Mouse (Mus musculus): ENCODE results near the gene Ftcd. TPM values are rescaled to one million over a fixed set of nuclear protein-coding genes. Genes with fewer than 3 reads are reported as not detected.

The Ftcd gene
- polyA plus RNA-seq, 1 experiment: not detected

DNA sequence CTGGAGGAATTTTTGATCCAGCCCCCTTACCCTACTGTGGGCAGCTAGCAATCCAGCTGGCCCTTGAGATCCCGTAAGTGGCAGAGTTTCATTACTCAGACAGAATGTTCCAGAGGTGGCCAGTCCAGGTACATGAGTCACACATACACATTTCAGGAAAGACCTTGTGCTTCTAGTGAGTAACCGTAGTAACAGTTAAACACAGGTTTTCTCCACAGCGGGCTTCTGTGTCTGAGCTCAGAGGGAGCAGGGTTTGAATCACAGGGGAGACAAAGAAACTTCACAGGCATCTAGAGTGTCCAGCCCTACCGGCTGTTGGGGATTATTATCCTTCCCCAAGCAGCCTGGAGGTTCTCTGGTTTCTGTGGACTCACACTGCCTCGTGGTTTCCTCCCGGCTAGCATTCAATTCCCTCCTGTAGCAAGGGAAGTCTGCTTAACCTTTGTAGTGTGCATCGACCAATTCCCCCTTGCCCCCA is 58.7 kb downstream of the Ftcd start:
- Histone ChIP-seq H3K27ac (replicated peaks; ENCODE audit: low read depth, low read length) (no peak overlapping the region), H3K4me1 (ENCODE audit: control insufficient read depth, insufficient read depth, insufficient read length, low read length) (no peaks in the 10 kb centered on the region), H3K4me3 (ENCODE audit: insufficient read depth, low read depth, low read length) (no peak overlapping the region)

DNA sequence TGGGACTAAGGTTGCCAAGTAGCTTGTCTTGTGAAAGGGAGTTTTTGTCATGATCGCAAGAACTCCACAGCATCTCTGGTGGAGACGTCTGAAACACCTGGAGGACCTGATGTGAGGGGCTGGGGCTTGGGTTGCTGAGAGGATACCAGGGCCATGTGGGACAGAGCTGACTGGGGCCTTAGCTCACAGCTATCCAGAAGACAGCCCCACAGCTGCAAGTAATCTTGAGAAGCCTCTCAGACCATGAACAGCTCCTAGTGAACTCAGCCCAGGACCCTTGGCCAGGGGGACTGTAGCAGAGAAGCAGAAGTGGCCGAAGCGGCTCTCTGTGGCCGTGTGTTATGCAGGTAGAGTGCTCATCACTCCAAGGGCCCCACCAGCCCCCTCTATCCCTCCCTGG is 59.1 kb downstream of the Ftcd start:
- Histone ChIP-seq H3K4me3 (ENCODE audit: insufficient read depth, low read depth, low read length) (no peak overlapping the region), H3K27ac (replicated peaks; ENCODE audit: low read depth, low read length) (no peak overlapping the region), H3K4me1 (ENCODE audit: control insufficient read depth, insufficient read depth, insufficient read length, low read length) (no peaks in the 10 kb centered on the region)

GRCm38 (mm10) chr10:76636026-76636425 is 60.6 kb downstream of the Ftcd start:
- Histone ChIP-seq H3K4me3 (ENCODE audit: insufficient read depth, low read depth, low read length) (no peak overlapping the region), H3K4me1 (ENCODE audit: control insufficient read depth, insufficient read depth, insufficient read length, low read length) (no peaks in the 10 kb centered on the region), H3K27ac (replicated peaks; ENCODE audit: low read depth, low read length) (no peak overlapping the region; the same call in 1 of the 2 replicates)

- Histone ChIP-seq H3K27ac (replicated peaks; ENCODE audit: low read depth, low read length) (no peak overlapping the region; the same call in 1 of the 2 replicates), H3K4me1 (ENCODE audit: control insufficient read depth, insufficient read depth, insufficient read length, low read length) (no peaks in the 10 kb centered on the region), H3K4me3 (ENCODE audit: insufficient read depth, low read depth, low read length) (no peak overlapping the region)
Observed at GRCm38 (mm10) chr10:76636601-76637000, 61.2 kb downstream of the Ftcd start.

Other genes with a start within 250 kb of the Ftcd start
- 15.9 TPM in 2 replicates for gene Dip2a, start 230.4 kb upstream of the Ftcd start, polyA plus RNA-seq (2012; ENCODE audit: insufficient read depth, insufficient read length, missing spikeins)
- not detected in 2 replicates for gene AC141477.1, start 135.2 kb upstream of the Ftcd start, polyA plus RNA-seq (2012; ENCODE audit: insufficient read depth, insufficient read length, missing spikeins)
- 4.7 and 5.6 TPM in 2 replicates for gene Pcnt, start 132.9 kb upstream of the Ftcd start, polyA plus RNA-seq (2012; ENCODE audit: insufficient read depth, insufficient read length, missing spikeins)
- not detected in 2 replicates for gene 2610028H24Rik, start 126.6 kb upstream of the Ftcd start, polyA plus RNA-seq (2012; ENCODE audit: insufficient read depth, insufficient read length, missing spikeins)
- gene Mcm3ap, start 106.7 kb upstream of the Ftcd start, polyA plus RNA-seq (2012; ENCODE audit: insufficient read depth, insufficient read length, missing spikeins): 17.3 and 20.4 TPM in 2 replicates
- gene Ybey, start 106.5 kb upstream of the Ftcd start, polyA plus RNA-seq (2012; ENCODE audit: insufficient read depth, insufficient read length, missing spikeins): 2.1 and 2.9 TPM in 2 replicates
- gene Lss, start 44.1 kb upstream of the Ftcd start, polyA plus RNA-seq (2012; ENCODE audit: insufficient read depth, insufficient read length, missing spikeins): 28.3 and 42.6 TPM in 2 replicates
- gene Spatc1l, start 13.4 kb upstream of the Ftcd start, polyA plus RNA-seq (2012; ENCODE audit: insufficient read depth, insufficient read length, missing spikeins): not detected in 2 replicates
- 34.7 and 42.3 TPM in 2 replicates for gene Col6a2, start 48.0 kb downstream of the Ftcd start, polyA plus RNA-seq (2012; ENCODE audit: insufficient read depth, insufficient read length, missing spikeins)
- 37.8 and 44.7 TPM in 2 replicates for gene Col6a1, start 150.5 kb downstream of the Ftcd start, polyA plus RNA-seq (2012; ENCODE audit: insufficient read depth, insufficient read length, missing spikeins)

Measured in brown adipose tissue, adult 24 weeks (tissue).